Mouse (Mus musculus): Measurements from ENCODE around the gene Abhd16a.

DNA sequence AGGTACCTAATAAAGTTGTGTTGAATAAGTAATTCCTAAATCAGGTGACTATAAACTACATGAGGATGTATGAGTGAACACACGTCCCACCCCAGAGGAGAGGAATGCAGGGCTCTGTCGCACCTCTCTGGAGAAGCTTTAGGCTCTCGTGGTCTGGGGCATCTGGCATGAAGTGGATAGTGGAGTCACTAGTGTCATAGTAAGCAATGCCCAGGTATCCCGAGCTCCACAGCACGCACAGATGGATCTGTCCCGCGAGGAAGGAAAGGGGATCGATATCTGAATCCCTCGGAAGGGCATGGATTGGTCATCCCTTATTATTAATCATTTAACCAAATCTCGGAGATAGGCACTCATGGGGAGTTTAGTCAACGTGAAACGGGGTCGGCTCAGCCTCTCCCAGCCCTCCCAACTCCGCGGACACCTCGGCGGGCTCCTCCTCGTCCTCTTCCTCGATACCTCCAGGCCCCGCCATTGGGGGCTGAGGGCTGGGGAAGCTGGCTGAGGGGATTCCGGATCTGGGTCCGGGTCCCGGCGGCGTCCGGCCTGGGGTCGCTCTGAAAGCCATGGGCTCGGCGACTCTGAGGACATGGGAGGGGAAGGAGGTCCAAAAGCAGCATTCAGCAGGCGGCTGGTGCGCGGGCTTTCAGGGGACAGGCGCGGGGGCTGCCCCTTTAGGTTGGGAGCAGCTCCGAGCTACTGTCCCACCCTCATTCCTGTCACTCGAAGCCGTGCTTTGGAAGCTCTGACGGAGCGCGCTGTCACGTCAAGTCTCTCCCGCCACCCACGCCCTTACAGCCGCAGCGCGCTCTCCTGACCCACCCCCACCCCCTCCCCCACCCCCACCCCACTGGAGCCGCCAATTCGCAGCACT is 43.0 kb upstream of the Abhd16a start:
- TF ChIP-seq CTCF (IDR thresholded peaks at IDR 0.05; ENCODE audit: extremely low read depth, insufficient read depth, low read length): no peak
- TF ChIP-seq POLR2A (IDR thresholded peaks at IDR 0.05; ENCODE audit: extremely low read depth, insufficient read depth, low read length): no peak
